Mouse (Mus musculus) lung, adult 18-20 months (tissue): ENCODE results near the gene Yeats4.

Source experiments
- DNase-seq, 2 experiments: peaks; one replicate each; pipeline ENCODE4 v3.0.0; 2022; ENCODE audit warnings: mixed read lengths in 2 of 2

The Yeats4 gene

GRCm38 (mm10) chr10:117199701-117200100 lies 24.6 kb downstream of the Yeats4 start:
- no peak for DNase-seq

- DNase-seq, result no peak
Measured at GRCm38 (mm10) chr10:117196696-117197095, 27.6 kb downstream of the Yeats4 start.

GRCm38 (mm10) chr10:117195748-117196147 lies 28.6 kb downstream of the Yeats4 start:
- DNase-seq, result no peak

GRCm38 (mm10) chr10:117195005-117195404 lies 29.3 kb downstream of the Yeats4 start:
- DNase-seq, result no peak

GRCm38 (mm10) chr10:117193364-117193763 lies 30.9 kb downstream of the Yeats4 start:
- DNase-seq, result no peak

GRCm38 (mm10) chr10:117185399-117186089 lies 38.8 kb downstream of the Yeats4 start:
- DNase-seq, result no peak

GRCm38 (mm10) chr10:117181098-117181497 lies 43.2 kb downstream of the Yeats4 start:
- DNase-seq, result no peak

GRCm38 (mm10) chr10:117174645-117175044 lies 49.7 kb downstream of the Yeats4 start:
- DNase-seq, result no peak

GRCm38 (mm10) chr10:117173566-117174438 lies 50.5 kb downstream of the Yeats4 start:
- no peak for DNase-seq

GRCm38 (mm10) chr10:117173111-117173510 lies 51.2 kb downstream of the Yeats4 start:
- DNase-seq, result no peak

GRCm38 (mm10) chr10:117172069-117172468 lies 52.2 kb downstream of the Yeats4 start:
- no peak for DNase-seq

- DNase-seq, result no peak
Measured at GRCm38 (mm10) chr10:117166785-117167425, 57.4 kb downstream of the Yeats4 start.
